Mouse (Mus musculus): ENCODE results near the gene Creg1. TPM values are rescaled to one million over a fixed set of nuclear protein-coding genes. Genes with fewer than 3 reads are reported as not detected.

The Creg1 gene
- polyA plus RNA-seq, 1 experiment from 2014 or later: 35.2 TPM

- Histone ChIP-seq H3K9me3 (ENCODE audit: control insufficient read depth, low read length) (no peaks in the 10 kb centered on the region), H3K27ac (no peak overlapping the region), H3K27me3 (ENCODE audit: control insufficient read depth, insufficient read depth, low read length) (peaks cover 23% of the 10 kb centered on the region), H3K36me3 (replicated peaks; ENCODE audit: control insufficient read depth, insufficient read depth) (no peaks in the 10 kb centered on the region), H3K9ac (no peak overlapping the region), H3K4me2 (replicated peaks) (peak overlapping the region; percentile 75), H3K4me3 (replicated peaks; ENCODE audit: low read length) (peak overlapping the region; percentile 78), H3K4me1 (replicated peaks; ENCODE audit: control insufficient read depth, insufficient read depth, low read length) (0 out of 2 replicates have a peak, but pooled peaks cover 3% of the 10 kb centered on the region)
- no peak for ATAC-seq (ENCODE audit: low FRiP score)
- DNase-seq (ENCODE audit: low spot score): no peak
- 50% methylated on average over 9 of the region's 9 CpGs for WGBS
Observed at GRCm38 (mm10) chr1:165764571-165764970, 1.0 kb downstream of the Creg1 start.

GRCm38 (mm10) chr1:165765041-165765440, 1.5 kb downstream of the Creg1 start:
- H3K4me3 ChIP-seq (replicated peaks; ENCODE audit: low read length): no peak overlapping the region

GRCm38 (mm10) chr1:165765651-165766294, 2.2 kb downstream of the Creg1 start:
- WGBS: 84% methylated on average over 17 of the region's 17 CpGs
- ATAC-seq (ENCODE audit: low FRiP score): no peak

More at GRCm38 (mm10) chr1:165765041-165765440, 1.5 kb downstream of the Creg1 start:
- DNase-seq (ENCODE audit: low spot score): no peak
- H3K4me1 ChIP-seq (replicated peaks; ENCODE audit: control insufficient read depth, insufficient read depth, low read length): 0 out of 2 replicates have a peak, but pooled peaks cover 3% of the 10 kb centered on the region
- no peak for ATAC-seq (ENCODE audit: low FRiP score)
- no peak overlapping the region for H3K9ac ChIP-seq
- peaks cover 23% of the 10 kb centered on the region for H3K27me3 ChIP-seq (ENCODE audit: control insufficient read depth, insufficient read depth, low read length)
- H3K9me3 ChIP-seq (ENCODE audit: control insufficient read depth, low read length): no peaks in the 10 kb centered on the region
- no peak overlapping the region for H3K27ac ChIP-seq
- no peak overlapping the region; the same call in 1 of the 2 replicates for H3K4me2 ChIP-seq (replicated peaks)
- WGBS: 85% methylated on average over 11 of the region's 11 CpGs
- no peaks in the 10 kb centered on the region for H3K36me3 ChIP-seq (replicated peaks; ENCODE audit: control insufficient read depth, insufficient read depth)

GRCm38 (mm10) chr1:165766295-165766890, 2.8 kb downstream of the Creg1 start:
- H3K9ac ChIP-seq: no peak overlapping the region
- 96% methylated on average over 7 of the region's 7 CpGs for WGBS

More at GRCm38 (mm10) chr1:165765651-165766294, 2.2 kb downstream of the Creg1 start:
- DNase-seq (ENCODE audit: low spot score): no peak
- no peaks in the 10 kb centered on the region for H3K9me3 ChIP-seq (ENCODE audit: control insufficient read depth, low read length)
- no peak overlapping the region for H3K4me3 ChIP-seq (replicated peaks; ENCODE audit: low read length)
- H3K4me2 ChIP-seq (replicated peaks): no peak overlapping the region
- H3K27ac ChIP-seq: no peak overlapping the region
- no peak overlapping the region for H3K9ac ChIP-seq
- H3K36me3 ChIP-seq (replicated peaks; ENCODE audit: control insufficient read depth, insufficient read depth): no peaks in the 10 kb centered on the region
- H3K4me1 ChIP-seq (replicated peaks; ENCODE audit: control insufficient read depth, insufficient read depth, low read length): 0 out of 2 replicates have a peak, but pooled peaks cover 3% of the 10 kb centered on the region
- peaks cover 23% of the 10 kb centered on the region for H3K27me3 ChIP-seq (ENCODE audit: control insufficient read depth, insufficient read depth, low read length)

GRCm38 (mm10) chr1:165768894-165769512, 5.5 kb downstream of the Creg1 start:
- H3K36me3 ChIP-seq (replicated peaks; ENCODE audit: control insufficient read depth, insufficient read depth): no peaks in the 10 kb centered on the region
- H3K27ac ChIP-seq: no peak overlapping the region
- H3K9ac ChIP-seq: no peak overlapping the region
- ATAC-seq (ENCODE audit: low FRiP score): no peak
- H3K4me2 ChIP-seq (replicated peaks): no peak overlapping the region
- no peak overlapping the region for H3K4me3 ChIP-seq (replicated peaks; ENCODE audit: low read length)
- peaks cover 23% of the 10 kb centered on the region for H3K27me3 ChIP-seq (ENCODE audit: control insufficient read depth, insufficient read depth, low read length)
- H3K9me3 ChIP-seq (ENCODE audit: control insufficient read depth, low read length): no peaks in the 10 kb centered on the region
- DNase-seq (ENCODE audit: low spot score): no peak
- H3K4me1 ChIP-seq (replicated peaks; ENCODE audit: control insufficient read depth, insufficient read depth, low read length): 0 out of 2 replicates have a peak, but pooled peaks cover 3% of the 10 kb centered on the region
- WGBS: 82% methylated on average over 9 of the region's 9 CpGs

More at GRCm38 (mm10) chr1:165766295-165766890, 2.8 kb downstream of the Creg1 start:
- ATAC-seq (ENCODE audit: low FRiP score) (no peak), DNase-seq (ENCODE audit: low spot score) (no peak)
- Histone ChIP-seq H3K4me1 (replicated peaks; ENCODE audit: control insufficient read depth, insufficient read depth, low read length) (0 out of 2 replicates have a peak, but pooled peaks cover 3% of the 10 kb centered on the region), H3K4me3 (replicated peaks; ENCODE audit: low read length) (no peak overlapping the region), H3K4me2 (replicated peaks) (no peak overlapping the region), H3K36me3 (replicated peaks; ENCODE audit: control insufficient read depth, insufficient read depth) (no peaks in the 10 kb centered on the region), H3K9me3 (ENCODE audit: control insufficient read depth, low read length) (no peaks in the 10 kb centered on the region), H3K27me3 (ENCODE audit: control insufficient read depth, insufficient read depth, low read length) (peaks cover 23% of the 10 kb centered on the region), H3K27ac (no peak overlapping the region)

- 90% methylated on average over 10 of the region's 10 CpGs for WGBS
- H3K27me3 ChIP-seq (ENCODE audit: control insufficient read depth, insufficient read depth, low read length): peaks cover 11% of the 10 kb centered on the region; the same call in 1 of the 2 replicates
- no peaks in the 10 kb centered on the region for H3K36me3 ChIP-seq (replicated peaks; ENCODE audit: control insufficient read depth, insufficient read depth)
- no peak overlapping the region for H3K27ac ChIP-seq
- no peaks in the 10 kb centered on the region for H3K4me1 ChIP-seq (replicated peaks; ENCODE audit: control insufficient read depth, insufficient read depth, low read length)
- ATAC-seq (ENCODE audit: low FRiP score): no peak
- H3K4me3 ChIP-seq (replicated peaks; ENCODE audit: low read length): no peak overlapping the region
- no peak overlapping the region for H3K4me2 ChIP-seq (replicated peaks)
- no peak for DNase-seq (ENCODE audit: low spot score)
- H3K9me3 ChIP-seq (ENCODE audit: control insufficient read depth, low read length): no peaks in the 10 kb centered on the region
- no peak overlapping the region for H3K9ac ChIP-seq
Observed at GRCm38 (mm10) chr1:165770181-165770759, 6.7 kb downstream of the Creg1 start.

- ATAC-seq (ENCODE audit: low FRiP score) (peak; percentile 62; the same call in 1 of the 2 replicates), DNase-seq (ENCODE audit: low spot score) (peak; percentile 82)
- no peak overlapping the region for H3K4me3 ChIP-seq (replicated peaks; ENCODE audit: low read length)
- H3K4me2 ChIP-seq (replicated peaks): peak overlapping the region; percentile 30
- 2% methylated on average over 12 of the region's 12 CpGs for WGBS
- 0 out of 2 replicates have a peak, but pooled peaks cover 4% of the 10 kb centered on the region for H3K27me3 ChIP-seq (ENCODE audit: control insufficient read depth, insufficient read depth, low read length)
- no peak overlapping the region for H3K27ac ChIP-seq
- H3K4me1 ChIP-seq (replicated peaks; ENCODE audit: control insufficient read depth, insufficient read depth, low read length): no peaks in the 10 kb centered on the region
- no peak overlapping the region for H3K9ac ChIP-seq
- no peaks in the 10 kb centered on the region for H3K36me3 ChIP-seq (replicated peaks; ENCODE audit: control insufficient read depth, insufficient read depth)
- H3K9me3 ChIP-seq (ENCODE audit: control insufficient read depth, low read length): no peaks in the 10 kb centered on the region
Observed at GRCm38 (mm10) chr1:165771491-165771897, 7.9 kb downstream of the Creg1 start.

GRCm38 (mm10) chr1:165771998-165772397, 8.5 kb downstream of the Creg1 start:
- no peak overlapping the region for H3K4me3 ChIP-seq (replicated peaks; ENCODE audit: low read length)
- no peaks in the 10 kb centered on the region for H3K9me3 ChIP-seq (ENCODE audit: control insufficient read depth, low read length)
- 52% methylated on average over 8 of the region's 9 CpGs for WGBS
- H3K4me2 ChIP-seq (replicated peaks): peak overlapping the region; percentile 30
- no peaks in the 10 kb centered on the region for H3K4me1 ChIP-seq (replicated peaks; ENCODE audit: control insufficient read depth, insufficient read depth, low read length)
- H3K9ac ChIP-seq: no peak overlapping the region
- ATAC-seq (ENCODE audit: low FRiP score) (peak; percentile 26; the same call in 1 of the 2 replicates), DNase-seq (ENCODE audit: low spot score) (no peak)
- H3K27ac ChIP-seq: no peak overlapping the region
- no peaks in the 10 kb centered on the region for H3K36me3 ChIP-seq (replicated peaks; ENCODE audit: control insufficient read depth, insufficient read depth)
- peaks cover 9% of the 10 kb centered on the region; the same call in 1 of the 2 replicates for H3K27me3 ChIP-seq (ENCODE audit: control insufficient read depth, insufficient read depth, low read length)

All from hindbrain, embryonic 14.5 days (tissue).